8 mouse cellular contexts compared by ENCODE assay signal in genomic region chr2:70508496-70508895, GRCm38 (mm10). TPM values are rescaled to one million over a fixed set of nuclear protein-coding genes. Genes with fewer than 3 reads are reported as not detected.
DNase-seq lines count a peak whose midpoint lies in the region; ATAC-seq lines count a peak whose summit lies in the region.

Erich2 (plus strand) TSS chr2:70508819.

- H3K9ac ChIP-seq in heart, embryonic 14.5 days (ENCODE audit: low read length) = peak within 1 kb of the TSS; percentile 61
- peak within 1 kb of the TSS; percentile 50 for H3K9ac ChIP-seq in midbrain, embryonic 13.5 days (replicated peaks)

- no peaks in the 10 kb centered on the region for H3K36me3 ChIP-seq in heart, embryonic 14.5 days (ENCODE audit: control insufficient read depth, insufficient read depth, low read length)
- no peaks in the 10 kb centered on the region for H3K36me3 ChIP-seq in hindbrain, embryonic 10.5 days
- no peaks in the 10 kb centered on the region for H3K36me3 ChIP-seq in midbrain, embryonic 13.5 days

- peaks cover 0 to 4% of the 10 kb centered on the region in 2 experiments; a peak in 2 of 4 replicates for H3K4me1 ChIP-seq in heart, embryonic 14.5 days (ENCODE audit: control insufficient read depth in 2 of 2, insufficient read depth in 2 of 2, low read length in 2 of 2)
- peaks cover 35% of the 10 kb centered on the region for H3K4me1 ChIP-seq in hindbrain, embryonic 10.5 days (replicated peaks)
- peaks cover 6% of the 10 kb centered on the region for H3K4me1 ChIP-seq in midbrain, embryonic 13.5 days (replicated peaks)

- H3K4me3 ChIP-seq in heart, embryonic 14.5 days (ENCODE audit: control insufficient read depth in 1 of 2, insufficient read depth in 1 of 2, low read depth in 1 of 2, low read length in 2 of 2) = peak within 1 kb of the TSS; percentile 58 to 61
- H3K4me3 ChIP-seq in hindbrain, embryonic 10.5 days = peak within 1 kb of the TSS; percentile 61
- H3K4me3 ChIP-seq in midbrain, embryonic 13.5 days (replicated peaks) = peak within 1 kb of the TSS; percentile 47

- no peak within 1 kb of the TSS for H3K27ac ChIP-seq in heart, embryonic 14.5 days (replicated peaks in 1 of 2; ENCODE audit: control insufficient read depth in 1 of 2, insufficient read depth in 1 of 2, low read depth in 2 of 2, low read length in 2 of 2)
- H3K27ac ChIP-seq in hindbrain, embryonic 10.5 days = peak within 1 kb of the TSS; percentile 82
- H3K27ac ChIP-seq in midbrain, embryonic 13.5 days = no peak within 1 kb of the TSS

- DNase-seq in heart, postnatal 25 days (ENCODE audit: low spot score) = no peak
- peak; percentile 78 for DNase-seq in R1 (ENCODE audit: low read depth, low spot score)
- DNase-seq in hindbrain, embryonic 10.5 days (ENCODE audit: low spot score) = no peak
- no peak for DNase-seq in urinary bladder, postnatal 36 days (ENCODE audit: low spot score in 2 of 2)
- DNase-seq in natural killer cell, adult 2 months (ENCODE audit: low spot score in 2 of 2) = no peak

- intact Hi-C loops in heart, postnatal 25 days (cut with DNase I) = no loop called here

- peak within 1 kb of the TSS; percentile 89 for H3K4me2 ChIP-seq in heart, embryonic 14.5 days (ENCODE audit: low read length)
- peak within 1 kb of the TSS; percentile 73 for H3K4me2 ChIP-seq in midbrain, embryonic 13.5 days (replicated peaks)

- H3K27me3 ChIP-seq in heart, embryonic 14.5 days (ENCODE audit: control insufficient read depth, insufficient read depth, low read length) = no peaks in the 10 kb centered on the region; the same call in 1 of the 2 replicates
- peaks cover 28% of the 10 kb centered on the region for H3K27me3 ChIP-seq in hindbrain, embryonic 10.5 days (ENCODE audit: insufficient read depth, poor library complexity, severe bottlenecking)
- peaks cover 14% of the 10 kb centered on the region; the same call in 1 of the 2 replicates for H3K27me3 ChIP-seq in midbrain, embryonic 13.5 days

- H3K9me3 ChIP-seq in heart, embryonic 14.5 days (ENCODE audit: control insufficient read depth, low read length) = no peaks in the 10 kb centered on the region
- 0 out of 2 replicates have a peak, but pooled peaks cover 2% of the 10 kb centered on the region for H3K9me3 ChIP-seq in hindbrain, embryonic 10.5 days
- H3K9me3 ChIP-seq in midbrain, embryonic 13.5 days = no peaks in the 10 kb centered on the region

- no peak for ATAC-seq in heart, embryonic 14.5 days (ENCODE audit: insufficient number of reproducible peaks, insufficient read depth, low FRiP score, low read depth)
- ATAC-seq in midbrain, embryonic 13.5 days = no peak; the same call in 1 of the 2 replicates
- no peak for ATAC-seq in erythroid progenitor cell, adult 5-6 weeks (replicated peaks; ENCODE audit: low FRiP score, poor library complexity, severe bottlenecking)

- 22% methylated on average over 10 of the region's 10 CpGs for WGBS in heart, embryonic 14.5 days
- WGBS in hindbrain, embryonic 10.5 days = 13% methylated on average over 10 of the region's 10 CpGs
- WGBS in midbrain, embryonic 13.5 days = 5% methylated on average over 10 of the region's 10 CpGs

RNA-seq across cellular contexts. Expression of gene Erich2, which starts in this region (rescaled TPM):
- polyA plus RNA-seq in heart, embryonic 14.5 days (2014; fragmentation: Nextera tagmentation; extraction: Ambion mirVana) = 0.36 and 1.0 TPM in 2 replicates
- not detected for total RNA-seq in heart, postnatal 25 days (2021)
- polyA plus RNA-seq in hindbrain, embryonic 10.5 days (2016; fragmentation: Nextera tagmentation; extraction: Ambion mirVana) = 1.6 and 1.9 TPM in 2 replicates
- 1.3 and 3.2 TPM in 2 replicates for polyA plus RNA-seq in midbrain, embryonic 13.5 days (2015; fragmentation: Nextera tagmentation; extraction: Ambion mirVana)
- total RNA-seq in erythroid progenitor cell, adult 5-6 weeks (2015; ENCODE audit: low replicate concordance) = not detected in 2 replicates
- total RNA-seq in erythroid progenitor cell, adult 5-6 weeks (2017; ENCODE audit: low replicate concordance) = not detected in 2 replicates
